Mouse (Mus musculus): Measurements from ENCODE around the gene Sgk1. TPM values are rescaled to one million over a fixed set of nuclear protein-coding genes. Genes with fewer than 3 reads are reported as not detected.

Gene Sgk1
- polyA plus RNA-seq, 1 experiment from 2014 or later, result 86.9 TPM

DNA sequence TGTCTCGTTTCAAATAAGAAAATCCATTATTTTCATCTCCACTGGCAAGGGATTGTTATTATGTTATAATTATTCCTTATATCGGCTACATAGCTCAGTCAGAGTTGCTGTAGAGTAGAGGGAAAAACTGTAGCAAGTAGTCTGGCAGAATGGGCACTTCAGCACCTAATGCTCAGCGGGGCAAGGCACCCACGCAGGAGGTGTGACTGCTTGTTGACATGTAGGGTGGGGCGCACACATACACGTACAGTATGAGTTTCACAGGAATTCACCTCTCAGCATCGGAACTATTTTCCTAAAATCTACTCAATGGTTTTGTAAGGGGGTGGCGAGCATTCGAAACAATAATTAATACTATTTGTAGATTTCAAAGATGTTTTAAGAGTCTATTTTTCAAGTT, 28.4 kb downstream of the Sgk1 start:
- no peak overlapping the region for H3K9ac ChIP-seq (replicated peaks; ENCODE audit: low read depth)
- no peaks in the 10 kb centered on the region for H3K27me3 ChIP-seq (replicated peaks; ENCODE audit: insufficient read depth, low read length)
- ATAC-seq (peak; percentile 56; the same call in 1 of the 2 replicates), DNase-seq (ENCODE audit: low spot score) (no peak)
- no peaks in the 10 kb centered on the region for H3K9me3 ChIP-seq (ENCODE audit: low read length)
- no peak overlapping the region for H3K4me3 ChIP-seq (ENCODE audit: low read depth, low read length)
- no peak for TF ChIP-seq CTCF (IDR thresholded peaks at IDR 0.05)
- TF ChIP-seq EP300 (IDR thresholded peaks at IDR 0.05), result peak; percentile 18; the same call in 1 of the 2 replicates
- no peaks in the 10 kb centered on the region for H3K4me1 ChIP-seq (ENCODE audit: insufficient read depth, low read depth, low read length)
- 78% methylated on average over 9 of the region's 9 CpGs for WGBS
- no peak overlapping the region for H3K27ac ChIP-seq (ENCODE audit: low read length)
- H3K36me3 ChIP-seq (ENCODE audit: insufficient read depth, low read length), result no peaks in the 10 kb centered on the region
- no peak overlapping the region for H3K4me2 ChIP-seq (replicated peaks; ENCODE audit: low read depth, low read length)

DNA sequence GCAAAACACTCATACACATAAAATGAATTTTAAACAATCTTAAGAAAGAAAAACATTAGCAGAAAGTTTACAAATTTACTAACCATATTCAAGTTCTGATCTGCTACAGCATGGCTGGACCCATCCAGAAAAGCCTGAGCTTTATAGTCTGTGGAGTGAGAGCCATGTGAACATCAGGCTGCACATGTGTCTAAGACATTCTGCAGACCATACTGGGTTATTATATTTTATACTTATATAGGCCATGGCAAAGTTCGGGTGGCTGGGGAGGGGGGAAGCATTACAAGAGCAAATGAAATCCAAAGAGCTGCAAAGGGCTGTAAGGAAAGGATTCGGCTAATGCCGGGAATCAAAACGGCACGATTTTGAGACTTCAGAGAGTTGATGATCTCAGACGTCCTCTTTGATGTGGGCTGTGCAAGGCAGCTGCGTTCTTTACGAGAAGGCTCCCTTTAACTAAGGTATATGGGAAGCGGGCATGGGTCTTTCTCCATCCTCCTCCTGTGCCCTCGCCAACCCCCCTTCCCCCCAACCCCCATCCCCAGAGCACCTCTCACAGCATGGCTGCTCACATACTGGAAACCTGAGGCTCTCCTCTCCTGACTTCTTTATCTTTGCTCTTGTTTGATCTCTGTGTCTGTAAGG, 29.4 kb downstream of the Sgk1 start:
- Histone ChIP-seq H3K9ac (replicated peaks; ENCODE audit: low read depth) (no peak overlapping the region), H3K27me3 (replicated peaks; ENCODE audit: insufficient read depth, low read length) (no peaks in the 10 kb centered on the region), H3K4me1 (ENCODE audit: insufficient read depth, low read depth, low read length) (no peaks in the 10 kb centered on the region), H3K36me3 (ENCODE audit: insufficient read depth, low read length) (no peaks in the 10 kb centered on the region), H3K27ac (ENCODE audit: low read length) (no peak overlapping the region), H3K4me3 (ENCODE audit: low read depth, low read length) (no peak overlapping the region), H3K4me2 (replicated peaks; ENCODE audit: low read depth, low read length) (no peak overlapping the region), H3K9me3 (ENCODE audit: low read length) (no peaks in the 10 kb centered on the region)
- ATAC-seq (no peak), DNase-seq (ENCODE audit: low spot score) (no peak)
- WGBS, result 71% methylated on average over 10 of the region's 10 CpGs
- TF ChIP-seq EP300 (IDR thresholded peaks at IDR 0.05), result no peak
- no peak for TF ChIP-seq CTCF (IDR thresholded peaks at IDR 0.05)

DNA sequence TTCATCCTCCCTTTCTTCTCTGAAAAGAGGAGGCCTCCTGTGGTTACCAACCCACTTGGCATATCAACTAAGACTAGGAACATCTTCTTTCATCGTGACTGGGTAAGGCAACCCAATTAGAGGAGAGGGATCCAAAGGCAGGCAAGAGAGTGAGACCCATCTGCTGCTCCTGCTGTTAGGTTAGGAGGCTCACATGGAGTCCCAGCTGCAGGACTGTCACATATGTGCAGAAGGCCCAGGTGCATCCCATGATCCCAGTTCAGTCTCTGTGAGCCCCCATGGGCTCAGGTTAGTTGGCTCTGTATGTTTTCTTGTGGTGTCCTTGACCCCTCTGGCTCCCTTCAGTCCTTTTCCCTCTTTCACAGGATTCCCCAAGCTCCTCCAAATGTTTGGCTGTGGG, 32.8 kb downstream of the Sgk1 start:
- TF ChIP-seq EP300 (IDR thresholded peaks at IDR 0.05), result no peak
- no peak for TF ChIP-seq CTCF (IDR thresholded peaks at IDR 0.05)
- H3K4me3 ChIP-seq (ENCODE audit: low read depth, low read length), result no peak overlapping the region
- no peak overlapping the region for H3K27ac ChIP-seq (ENCODE audit: low read length)
- no peaks in the 10 kb centered on the region for H3K9me3 ChIP-seq (ENCODE audit: low read length)
- H3K27me3 ChIP-seq (replicated peaks; ENCODE audit: insufficient read depth, low read length), result no peaks in the 10 kb centered on the region
- ATAC-seq, result no peak
- H3K9ac ChIP-seq (replicated peaks; ENCODE audit: low read depth), result no peak overlapping the region
- no peak overlapping the region for H3K4me2 ChIP-seq (replicated peaks; ENCODE audit: low read depth, low read length)
- no peaks in the 10 kb centered on the region for H3K4me1 ChIP-seq (ENCODE audit: insufficient read depth, low read depth, low read length)
- DNase-seq (ENCODE audit: low spot score), result no peak
- no peaks in the 10 kb centered on the region for H3K36me3 ChIP-seq (ENCODE audit: insufficient read depth, low read length)
- 20% methylated on average over 1 of the region's 1 CpGs for WGBS

DNA sequence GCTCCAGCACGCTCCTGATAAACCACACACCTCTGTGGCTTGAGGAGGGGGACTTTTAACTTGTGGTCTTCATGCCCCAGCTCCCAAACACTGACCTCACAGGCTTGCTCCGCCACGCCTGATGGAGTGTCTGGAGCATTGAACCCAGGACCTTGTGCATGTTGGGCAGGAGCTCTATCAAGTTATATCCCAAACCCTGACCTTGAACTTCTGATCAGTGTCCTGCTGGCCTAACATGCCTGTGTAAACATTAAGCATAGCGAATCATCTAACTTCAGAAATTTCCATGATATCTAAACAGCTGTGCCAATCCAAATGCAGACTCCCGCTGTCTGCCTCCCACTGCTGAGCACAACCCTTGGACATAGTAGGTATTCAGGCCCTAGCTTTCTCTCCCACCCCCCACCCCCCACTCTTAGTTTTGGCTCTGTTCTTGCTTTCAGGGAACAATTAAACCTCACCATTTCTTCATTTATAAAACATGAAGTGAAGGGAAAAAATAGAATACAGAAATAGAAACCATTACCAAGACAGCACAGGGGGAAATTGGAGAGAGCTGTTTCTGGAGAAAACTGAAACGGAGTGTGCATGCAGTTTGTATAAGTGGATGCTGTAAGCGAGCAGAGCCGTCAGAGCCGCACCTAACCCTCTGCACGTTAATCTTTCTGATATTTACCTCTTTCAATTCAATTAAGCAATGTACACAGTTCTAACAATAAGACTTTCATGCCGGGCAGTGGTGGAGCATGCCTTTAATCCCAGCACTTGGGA, 34.5 kb downstream of the Sgk1 start:
- DNase-seq (ENCODE audit: low spot score) (no peak), ATAC-seq (no peak)
- Histone ChIP-seq H3K9me3 (ENCODE audit: low read length) (no peaks in the 10 kb centered on the region), H3K4me2 (replicated peaks; ENCODE audit: low read depth, low read length) (no peak overlapping the region), H3K27me3 (replicated peaks; ENCODE audit: insufficient read depth, low read length) (no peaks in the 10 kb centered on the region), H3K27ac (ENCODE audit: low read length) (no peak overlapping the region), H3K36me3 (ENCODE audit: insufficient read depth, low read length) (no peaks in the 10 kb centered on the region), H3K4me1 (ENCODE audit: insufficient read depth, low read depth, low read length) (no peaks in the 10 kb centered on the region), H3K9ac (replicated peaks; ENCODE audit: low read depth) (no peak overlapping the region), H3K4me3 (ENCODE audit: low read depth, low read length) (no peak overlapping the region)
- no peak for TF ChIP-seq CTCF (IDR thresholded peaks at IDR 0.05)
- no peak for TF ChIP-seq EP300 (IDR thresholded peaks at IDR 0.05)
- 81% methylated on average over 11 of the region's 11 CpGs for WGBS

DNA sequence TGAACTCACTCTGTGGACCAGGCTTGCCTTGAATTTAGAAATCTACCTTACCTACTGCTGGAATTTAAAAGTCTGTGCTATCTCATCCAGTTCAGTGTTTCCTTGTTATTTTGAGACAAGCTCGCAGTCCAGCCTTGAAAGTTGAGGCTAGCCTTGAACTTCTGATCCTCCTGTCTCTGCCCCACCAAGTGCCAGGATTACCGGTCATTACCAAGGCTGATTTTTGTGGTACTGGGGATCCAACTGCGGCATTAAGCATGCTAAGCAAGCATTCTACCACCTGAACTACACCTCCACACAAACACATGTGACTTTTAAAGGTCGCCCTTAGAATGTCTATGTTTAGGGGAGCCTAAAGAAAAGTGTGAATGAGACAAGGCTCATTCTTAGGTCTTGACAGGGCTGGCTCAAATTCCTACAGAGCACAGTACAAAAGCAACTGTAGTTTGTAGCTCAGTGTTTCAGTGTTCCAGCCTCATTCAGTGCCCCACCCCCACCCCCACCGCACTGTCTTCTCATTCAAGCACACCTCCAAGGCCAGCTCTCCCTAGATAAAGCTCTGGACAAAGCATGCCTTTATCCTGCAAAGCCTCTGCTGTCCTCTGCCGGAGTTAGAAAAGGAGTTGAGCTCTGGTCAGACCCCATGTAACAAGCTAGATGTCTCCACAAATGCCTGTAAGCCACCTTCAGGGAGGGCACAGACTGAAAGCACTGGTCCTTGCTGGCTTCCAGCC, 36.2 kb downstream of the Sgk1 start:
- 78% methylated on average over 6 of the region's 6 CpGs for WGBS
- Histone ChIP-seq H3K9me3 (ENCODE audit: low read length) (no peaks in the 10 kb centered on the region), H3K4me1 (ENCODE audit: insufficient read depth, low read depth, low read length) (peaks cover 4% of the 10 kb centered on the region; the same call in 1 of the 2 replicates), H3K36me3 (ENCODE audit: insufficient read depth, low read length) (no peaks in the 10 kb centered on the region), H3K27ac (ENCODE audit: low read length) (no peak overlapping the region), H3K9ac (replicated peaks; ENCODE audit: low read depth) (no peak overlapping the region), H3K27me3 (replicated peaks; ENCODE audit: insufficient read depth, low read length) (no peaks in the 10 kb centered on the region), H3K4me2 (replicated peaks; ENCODE audit: low read depth, low read length) (no peak overlapping the region), H3K4me3 (ENCODE audit: low read depth, low read length) (no peak overlapping the region)
- ATAC-seq (no peak), DNase-seq (ENCODE audit: low spot score) (no peak)
- no peak for TF ChIP-seq EP300 (IDR thresholded peaks at IDR 0.05)
- no peak for TF ChIP-seq CTCF (IDR thresholded peaks at IDR 0.05)

DNA sequence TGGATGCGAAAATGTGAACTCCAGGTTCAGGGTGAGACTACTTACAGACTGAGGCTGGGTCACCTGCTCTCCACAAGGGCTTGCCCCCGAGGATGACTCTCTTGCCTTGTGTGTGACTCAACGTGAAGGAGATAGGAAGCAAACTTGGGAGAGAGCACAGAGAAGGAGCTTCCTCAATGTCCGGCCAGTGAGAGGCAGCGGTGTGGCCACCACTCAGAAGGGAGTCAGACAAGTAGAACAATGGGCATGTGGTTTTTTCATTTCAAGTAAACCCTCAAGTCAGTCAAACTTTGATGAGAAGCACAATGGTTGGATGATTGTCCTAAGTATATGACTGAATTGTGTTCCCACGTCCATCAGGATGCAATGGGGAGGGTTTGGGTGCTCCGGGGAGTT, 36.8 kb downstream of the Sgk1 start:
- 82% methylated on average over 7 of the region's 7 CpGs for WGBS
- H3K27ac ChIP-seq (ENCODE audit: low read length), result no peak overlapping the region

More for the DNA sequence above, 36.8 kb downstream of the Sgk1 start:
- Histone ChIP-seq H3K36me3 (ENCODE audit: insufficient read depth, low read length) (no peaks in the 10 kb centered on the region), H3K4me1 (ENCODE audit: insufficient read depth, low read depth, low read length) (peaks cover 10% of the 10 kb centered on the region; the same call in 1 of the 2 replicates), H3K4me2 (replicated peaks; ENCODE audit: low read depth, low read length) (no peak overlapping the region), H3K27me3 (replicated peaks; ENCODE audit: insufficient read depth, low read length) (no peaks in the 10 kb centered on the region), H3K4me3 (ENCODE audit: low read depth, low read length) (no peak overlapping the region), H3K9me3 (ENCODE audit: low read length) (no peaks in the 10 kb centered on the region), H3K9ac (replicated peaks; ENCODE audit: low read depth) (no peak overlapping the region)
- TF ChIP-seq CTCF (IDR thresholded peaks at IDR 0.05), result no peak
- TF ChIP-seq EP300 (IDR thresholded peaks at IDR 0.05), result no peak
- no peak for ATAC-seq
- no peak for DNase-seq (ENCODE audit: low spot score)

Measured in lung, postnatal 0 days (tissue).